Mouse (Mus musculus) B cell, adult 2 months (primary cell): ENCODE results near the gene Mpig6b.

Source experiments
- DNase-seq, 2 experiments: peaks; one replicate each; pipeline ENCODE4 v3.0.0; 2022

The Mpig6b gene

DNA sequence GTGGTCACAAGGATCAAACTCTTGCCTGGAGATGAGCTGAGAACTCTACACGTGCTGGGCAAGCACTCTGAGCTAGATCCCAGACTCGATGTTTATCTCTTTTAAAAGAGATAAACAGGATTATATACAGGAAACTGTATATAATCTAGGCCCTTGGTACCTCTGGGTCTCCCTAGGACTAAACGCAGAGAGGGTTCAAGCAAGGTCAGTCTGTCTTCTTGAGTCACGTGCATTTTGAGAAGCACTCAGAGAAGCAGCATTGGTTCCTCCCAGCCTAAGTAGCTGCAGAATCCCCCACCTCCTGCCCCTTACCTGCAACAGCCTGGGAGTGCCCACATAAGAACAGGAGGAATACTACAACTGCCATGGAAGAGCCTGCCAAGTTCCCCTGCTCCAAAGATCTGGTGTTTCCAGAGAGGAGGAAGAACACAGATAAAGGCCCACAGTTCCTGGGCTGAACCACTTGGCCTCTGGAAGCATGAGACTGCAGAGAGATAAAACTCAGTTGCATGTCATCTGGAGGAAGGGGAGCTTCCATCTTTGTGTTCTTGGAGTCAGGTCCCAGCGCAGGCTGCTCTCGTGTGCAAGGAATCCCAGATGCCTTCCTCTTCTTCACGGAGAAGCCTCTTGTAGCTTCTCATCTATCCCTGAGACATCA lies 19.4 kb upstream of the Mpig6b start, which contains the start of gene Ly6g6f:
Gene Ly6g6f (minus strand): TSS at position 403 of the 658 bp plus-strand sequence.
- no peak for DNase-seq

DNA sequence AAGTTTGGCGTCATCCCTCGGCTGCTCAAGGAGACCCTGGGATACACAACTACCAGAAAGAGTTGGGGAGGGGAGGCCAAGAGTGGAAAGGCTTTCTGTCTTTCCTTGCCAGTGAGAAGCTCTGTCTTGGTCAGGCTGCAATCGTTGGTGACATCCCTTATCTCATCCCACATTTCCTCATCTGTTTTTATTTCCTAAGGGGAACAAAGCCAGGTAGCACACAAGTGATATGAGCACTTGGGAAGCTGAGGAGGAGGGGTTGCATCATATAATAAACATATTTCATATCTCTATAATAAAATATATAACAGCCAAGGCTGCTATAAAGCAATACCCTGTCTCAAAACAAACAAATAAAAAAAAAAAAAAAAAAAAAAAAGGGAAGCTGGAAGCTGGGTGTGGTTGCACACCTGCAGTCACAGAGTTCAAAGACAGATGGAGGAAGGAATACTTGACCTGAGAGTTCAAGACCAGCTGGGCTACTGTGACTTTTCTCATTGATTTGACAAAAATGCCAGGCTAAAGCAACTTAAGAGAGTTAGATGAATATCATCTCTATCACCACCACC lies 18.0 kb upstream of the Mpig6b start:
- no peak for DNase-seq

DNA sequence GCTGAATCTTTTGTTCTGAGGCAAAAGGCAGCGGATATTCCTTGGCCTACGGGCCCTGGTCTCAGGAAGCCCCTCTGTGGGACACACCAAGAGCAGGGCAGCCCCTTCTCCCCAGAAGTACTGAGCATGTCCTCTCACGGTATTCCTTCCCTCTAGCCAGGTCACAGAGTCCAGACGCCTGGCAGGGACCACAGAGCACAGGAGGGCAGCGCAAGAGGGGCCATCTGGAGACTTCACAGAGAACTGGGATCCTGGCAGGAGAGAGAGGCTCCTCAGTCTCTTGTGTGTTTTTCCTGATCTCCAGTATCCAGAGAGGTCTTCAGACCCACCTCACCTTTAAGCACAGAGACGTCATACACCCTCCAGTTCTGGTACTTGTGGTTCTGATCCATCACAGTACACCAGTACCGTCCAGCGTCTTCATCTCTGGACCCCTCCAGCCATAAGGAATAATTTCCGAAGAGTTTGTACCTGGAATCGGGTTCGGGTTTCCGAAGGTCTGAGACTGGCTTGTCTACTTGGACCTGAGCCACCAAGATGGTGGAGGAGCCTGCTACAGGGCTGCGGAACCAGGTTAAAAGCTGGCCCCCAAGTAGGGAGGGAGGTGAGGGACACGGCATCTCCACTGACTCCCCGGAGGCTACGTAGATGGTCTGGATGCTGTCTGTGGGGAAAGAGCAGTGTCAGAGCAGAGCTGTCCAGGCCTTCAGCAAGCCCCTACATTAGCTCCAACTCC lies 17.0 kb upstream of the Mpig6b start:
- DNase-seq: no peak

DNA sequence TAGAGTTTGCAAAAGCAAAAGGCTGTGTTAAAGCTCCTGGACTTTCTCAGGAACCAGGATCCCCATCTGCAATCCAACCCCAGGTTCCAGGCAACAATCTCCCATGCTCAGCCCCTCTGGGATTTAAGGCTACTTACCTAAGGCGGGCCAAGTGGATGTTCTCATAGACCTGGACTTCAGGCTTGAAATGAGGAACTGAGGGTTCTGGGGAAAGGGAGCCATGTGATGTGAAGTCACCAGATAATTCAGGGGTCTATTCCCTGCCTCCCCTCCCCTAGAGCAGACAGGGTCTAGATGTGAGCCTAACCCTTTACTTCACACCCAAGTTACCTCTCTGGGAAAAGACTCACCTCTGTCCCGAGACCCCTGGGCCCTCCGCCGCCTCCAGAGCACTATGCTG lies 14.7 kb upstream of the Mpig6b start:
- DNase-seq: no peak

DNA sequence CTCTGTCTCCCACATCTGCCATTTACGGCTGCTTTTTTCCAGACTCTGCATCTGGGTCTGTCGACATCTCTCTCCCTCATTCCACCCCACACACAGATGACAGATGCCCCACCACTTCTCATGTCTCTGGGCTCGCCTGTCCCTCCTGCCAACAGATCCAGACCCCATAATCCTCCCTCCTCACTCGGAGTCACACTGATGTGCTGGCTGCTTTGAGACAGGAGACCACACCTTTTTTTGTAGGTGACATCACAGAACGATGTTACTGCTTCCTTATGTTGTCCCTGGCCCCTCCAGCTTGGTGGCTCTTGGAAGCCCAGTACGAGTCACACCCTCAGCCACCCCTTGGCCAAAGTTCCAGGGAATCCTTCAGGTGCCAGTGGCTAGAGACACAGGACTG lies 14.3 kb upstream of the Mpig6b start:
- no peak for DNase-seq

DNA sequence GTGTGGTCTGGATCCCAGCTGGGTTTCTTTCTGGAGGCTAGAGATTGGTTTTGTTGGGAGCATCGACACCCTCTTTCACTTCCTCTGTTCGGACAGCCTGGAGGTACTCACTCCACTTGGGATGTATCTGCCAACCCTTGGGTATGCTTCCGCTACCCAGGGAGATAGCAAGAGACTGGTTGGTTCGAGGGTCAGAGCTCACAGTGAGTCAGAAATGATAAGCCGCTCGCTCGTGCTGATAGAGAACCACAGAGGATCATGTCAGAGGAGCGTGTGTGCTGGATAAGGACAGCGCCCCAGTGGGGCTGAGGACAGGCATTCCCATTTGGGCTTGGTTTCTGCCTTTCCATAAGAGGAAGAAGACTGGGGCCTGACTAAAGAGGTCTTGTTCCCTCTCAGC lies 13.8 kb upstream of the Mpig6b start:
- no peak for DNase-seq

DNA sequence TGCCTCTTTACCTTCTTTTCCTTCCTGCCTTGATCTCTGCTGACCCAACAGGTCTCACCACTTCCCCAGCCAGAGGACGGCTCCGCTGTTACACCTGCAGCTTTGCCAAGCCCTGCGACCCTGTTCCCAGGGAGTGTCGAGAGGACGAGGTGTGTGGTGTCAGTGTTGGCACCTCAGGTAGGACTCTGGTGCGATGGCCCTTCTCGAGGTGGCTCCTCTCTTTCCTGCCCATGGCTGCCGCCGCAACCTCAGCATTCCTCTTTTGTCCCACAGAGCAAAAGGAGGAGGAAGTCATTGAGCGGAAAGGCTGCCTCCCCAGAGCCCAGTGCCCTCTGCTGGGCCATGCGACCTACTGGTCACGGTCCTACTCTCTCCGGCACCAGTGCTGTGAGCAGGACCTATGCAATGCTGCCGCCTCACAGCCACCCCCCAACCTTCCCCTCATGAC lies 11.8 kb upstream of the Mpig6b start, which contains the start of gene Ly6g6d:
Gene Ly6g6d (minus strand): TSS at position 280 of the 448 bp plus-strand sequence.
- DNase-seq: peak in 1 of 2 experiments; percentile 19

DNA sequence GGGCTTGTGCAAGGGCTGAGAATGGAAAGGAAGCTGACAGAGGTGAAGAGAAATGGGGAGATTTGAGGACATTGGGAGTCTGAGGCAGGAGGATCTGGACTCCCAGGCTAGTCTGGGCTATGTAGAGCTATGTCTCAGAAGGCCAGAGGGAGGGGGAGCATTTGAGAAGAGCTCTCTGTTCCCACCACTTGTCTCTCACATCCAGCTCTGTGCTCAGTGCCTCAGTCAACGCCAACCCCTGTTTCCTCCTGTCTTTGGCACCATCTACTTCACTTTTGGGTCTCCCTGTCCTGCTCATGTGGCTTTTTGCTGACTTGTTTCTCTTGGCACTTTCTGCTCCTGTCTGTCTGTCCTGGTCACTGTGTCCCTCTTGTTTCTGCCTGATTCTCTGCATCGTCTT lies 11.3 kb upstream of the Mpig6b start:
- DNase-seq: no peak

DNA sequence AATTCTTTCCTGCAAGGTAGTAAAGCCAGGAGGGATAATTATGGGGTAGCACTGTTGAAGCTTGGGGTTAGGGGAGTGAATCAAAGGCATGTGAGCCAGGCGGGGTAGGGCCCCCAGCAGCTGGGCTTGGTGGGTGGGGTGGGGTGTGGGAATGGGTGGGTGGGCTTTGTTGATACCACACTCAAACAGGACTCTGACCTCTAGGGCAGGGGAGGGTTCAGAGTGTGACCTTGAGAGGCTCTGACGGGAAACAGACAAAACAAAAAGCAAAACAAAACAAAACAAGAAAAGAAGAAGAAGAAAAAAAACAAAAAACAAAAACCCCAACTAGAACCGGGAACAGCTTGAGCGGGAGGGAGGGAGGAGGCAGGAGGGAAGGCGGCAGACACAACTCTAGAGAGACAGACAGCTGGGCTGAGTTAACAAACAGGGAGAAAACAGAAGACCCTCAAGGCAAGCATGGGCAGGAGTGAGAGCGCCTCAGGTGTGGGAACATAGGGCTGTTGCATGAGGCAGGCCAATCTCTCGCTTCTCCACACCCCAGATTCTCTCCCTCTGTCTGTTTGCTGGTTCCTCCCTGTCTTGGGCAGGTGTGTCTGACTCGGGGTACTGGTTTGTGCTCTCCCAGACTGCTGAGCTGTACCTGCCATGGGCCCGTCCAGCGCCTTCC lies 10.7 kb upstream of the Mpig6b start, which contains the start of gene Ly6g6e:
Gene Ly6g6e (plus strand): TSS at position 396 of the 670 bp plus-strand sequence.
- no peak for DNase-seq

DNA sequence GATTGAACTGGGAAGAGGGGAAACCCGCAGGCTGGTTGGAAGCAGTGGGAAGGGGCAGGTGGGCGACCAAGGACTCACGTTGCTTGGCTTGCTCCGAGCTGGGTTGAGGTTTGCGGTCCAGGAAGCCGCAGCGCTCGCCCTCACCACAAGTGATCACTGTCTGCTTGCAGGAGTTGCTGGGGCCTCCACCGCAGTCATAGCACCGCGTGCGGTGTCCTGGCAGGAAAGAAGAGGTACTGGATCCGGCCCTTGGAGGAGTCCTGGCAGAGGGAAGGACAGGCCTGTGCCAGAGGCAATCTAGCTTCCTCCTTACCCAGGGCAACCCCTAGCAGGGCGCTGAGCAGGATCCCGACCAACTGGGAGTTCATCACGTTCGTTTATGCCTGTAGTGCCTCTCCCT lies 8.1 kb upstream of the Mpig6b start:
- DNase-seq: no peak

DNA sequence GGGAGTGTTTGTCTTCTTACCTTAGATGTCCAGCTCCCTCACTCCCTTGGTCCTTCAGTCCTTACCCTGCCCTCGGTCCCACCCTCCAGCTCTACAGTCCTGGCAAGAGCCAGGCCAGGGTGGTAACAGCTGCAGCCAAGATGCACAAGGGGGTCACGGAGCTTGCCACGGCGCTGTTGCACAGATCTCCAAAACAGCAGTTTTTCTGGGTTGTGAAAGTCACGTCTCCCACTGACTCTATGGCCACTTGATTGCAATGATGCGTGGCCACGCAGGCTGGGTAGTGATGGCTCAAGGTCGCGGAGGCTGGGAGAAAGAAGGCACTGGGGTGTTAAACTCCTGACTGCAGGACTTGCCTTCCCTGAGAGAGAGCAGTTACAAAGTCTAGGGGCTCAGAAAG lies 5.5 kb upstream of the Mpig6b start:
- no peak for DNase-seq

DNA sequence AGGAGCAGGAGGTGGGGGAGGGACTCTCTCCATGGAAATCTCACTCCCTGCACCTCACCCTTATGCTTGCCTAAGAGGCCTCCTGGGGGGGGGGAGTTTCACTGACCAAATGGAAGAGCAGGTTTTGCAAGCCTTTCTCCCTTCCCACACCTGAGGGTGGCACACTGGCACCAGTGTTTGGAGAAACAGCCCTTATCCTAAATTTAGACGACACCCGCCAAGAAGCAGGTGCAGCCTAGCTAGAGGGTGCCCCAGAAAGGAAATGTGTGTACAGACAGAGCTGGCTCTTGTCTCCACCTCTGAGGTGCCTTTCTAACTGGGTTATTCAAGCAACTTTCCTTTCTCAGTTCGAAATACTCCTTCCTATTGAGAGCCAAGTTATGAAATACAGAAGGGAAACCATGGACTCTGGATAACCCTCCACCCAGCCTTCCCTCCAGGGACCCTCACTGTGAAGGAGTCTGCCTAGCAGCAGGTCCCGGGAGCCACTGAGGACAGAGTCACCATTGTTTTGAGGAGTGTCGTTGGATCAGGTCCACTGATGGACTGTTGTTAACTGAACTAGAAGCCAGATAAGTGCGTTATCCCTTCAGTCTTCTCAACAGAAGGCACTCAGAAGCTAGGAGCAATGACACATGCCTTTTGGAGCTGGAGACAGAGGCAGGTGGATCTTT lies 4.7 kb upstream of the Mpig6b start:
- DNase-seq: no peak

DNA sequence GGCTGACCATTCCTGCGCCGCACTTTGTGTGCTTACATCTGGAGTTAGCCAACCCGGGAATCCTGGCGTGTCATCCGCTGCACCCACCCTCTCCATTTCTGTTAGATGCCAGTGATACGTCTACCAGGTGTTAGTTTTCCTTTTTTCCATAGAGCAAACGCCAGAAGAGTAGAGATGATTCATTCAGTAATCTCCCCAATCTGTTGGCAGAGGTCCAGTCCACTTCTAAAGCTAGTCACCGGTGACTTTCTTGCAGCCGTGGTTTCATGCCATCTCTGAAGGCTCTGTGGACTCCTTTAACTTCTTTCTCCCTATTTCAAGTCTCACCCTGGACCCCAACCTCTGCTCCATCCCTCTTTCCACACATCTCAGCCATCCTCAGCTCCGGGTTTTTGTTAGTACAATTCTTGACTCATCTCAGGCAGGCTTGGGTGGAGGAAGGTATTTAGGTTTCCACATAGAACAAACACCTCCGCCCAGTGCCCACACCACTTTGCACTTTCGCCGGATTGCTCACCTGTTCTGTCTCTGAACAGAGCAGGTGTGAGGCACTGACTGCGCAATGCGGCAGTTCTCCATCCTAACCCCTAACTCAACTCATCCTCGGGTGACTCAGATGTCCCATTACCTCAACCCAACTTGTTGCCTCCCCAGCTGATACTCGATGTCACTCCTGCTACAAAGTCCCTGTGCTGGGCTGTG lies 2.4 kb upstream of the Mpig6b start:
- DNase-seq: no peak

DNA sequence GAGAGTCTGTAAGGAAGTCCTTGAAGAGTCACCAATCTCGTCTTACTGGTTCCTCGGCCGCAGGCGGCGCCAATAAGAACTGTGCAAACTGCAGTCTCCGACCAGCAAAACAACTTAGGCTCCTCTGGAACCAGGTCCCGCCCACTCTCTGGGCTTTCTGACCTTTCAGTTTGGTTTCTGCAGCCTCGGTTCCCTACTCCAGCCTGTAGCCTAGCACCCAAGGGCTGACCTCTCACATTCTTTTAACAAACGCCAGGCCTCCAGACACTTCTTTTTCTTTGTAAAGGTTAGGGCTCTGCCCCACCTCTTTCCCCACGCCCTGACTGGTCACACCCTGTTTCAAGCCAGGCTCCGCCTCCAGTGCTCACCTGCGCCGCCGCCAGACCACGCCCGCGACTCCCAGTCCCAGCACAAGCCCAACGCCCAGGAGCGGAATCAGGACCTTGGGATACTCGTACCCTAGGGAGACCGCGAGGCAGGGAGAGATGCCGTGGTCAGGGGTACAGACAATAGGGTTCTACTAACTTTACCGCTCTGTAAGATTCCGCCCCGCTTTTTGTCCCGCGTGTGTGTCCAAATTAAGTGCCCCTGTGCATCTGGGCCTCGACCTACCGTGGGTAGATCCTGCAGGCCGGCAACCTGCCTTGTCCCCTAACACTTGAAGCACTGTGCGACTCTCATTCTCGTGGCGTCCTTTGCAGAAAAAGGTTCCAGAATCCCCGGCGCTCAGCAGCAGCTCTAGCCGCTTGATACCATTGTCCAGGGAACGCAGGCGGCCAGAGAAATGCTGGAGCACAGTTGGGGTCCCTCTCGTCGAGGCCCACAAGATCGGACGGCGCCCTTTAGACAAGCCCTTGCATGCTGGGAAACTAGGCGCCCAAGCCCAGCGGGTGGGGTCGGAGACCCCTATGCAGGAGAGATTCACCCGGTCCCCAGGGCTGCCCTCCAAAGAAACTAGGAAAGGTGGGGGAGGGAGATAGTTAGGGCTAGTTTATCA lies 735 bp downstream of the Mpig6b start, which contains the start of gene Ly6g6c:
Gene Ly6g6c (plus strand): TSS at position 438 of the 997 bp plus-strand sequence.
- DNase-seq: peak; percentile 35 to 38

DNA sequence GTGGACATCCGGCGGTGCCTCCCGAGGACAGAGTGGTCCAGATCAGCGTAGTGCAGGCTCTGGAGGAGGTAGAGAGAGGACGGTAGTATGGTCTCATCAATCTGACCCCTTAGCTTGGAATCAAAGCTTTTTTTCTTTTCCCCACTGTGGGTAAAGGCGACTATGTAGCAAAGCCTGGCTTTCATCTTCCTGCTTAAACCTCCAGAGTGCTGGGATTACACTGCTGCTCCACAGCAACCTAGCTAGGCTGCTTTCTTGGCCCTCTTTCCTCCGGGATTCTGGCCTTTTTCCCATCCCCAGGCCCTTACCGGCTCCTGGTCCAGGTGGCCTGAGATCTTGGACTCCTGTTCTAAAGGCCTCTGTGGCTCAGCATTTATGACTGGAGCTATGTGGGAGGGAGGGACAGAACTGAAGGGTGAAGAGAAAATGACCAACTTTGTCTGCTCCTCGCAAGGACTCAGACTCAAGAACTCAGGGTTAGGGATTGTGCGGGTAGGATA lies 1.6 kb downstream of the Mpig6b start:
- no peak for DNase-seq

DNA sequence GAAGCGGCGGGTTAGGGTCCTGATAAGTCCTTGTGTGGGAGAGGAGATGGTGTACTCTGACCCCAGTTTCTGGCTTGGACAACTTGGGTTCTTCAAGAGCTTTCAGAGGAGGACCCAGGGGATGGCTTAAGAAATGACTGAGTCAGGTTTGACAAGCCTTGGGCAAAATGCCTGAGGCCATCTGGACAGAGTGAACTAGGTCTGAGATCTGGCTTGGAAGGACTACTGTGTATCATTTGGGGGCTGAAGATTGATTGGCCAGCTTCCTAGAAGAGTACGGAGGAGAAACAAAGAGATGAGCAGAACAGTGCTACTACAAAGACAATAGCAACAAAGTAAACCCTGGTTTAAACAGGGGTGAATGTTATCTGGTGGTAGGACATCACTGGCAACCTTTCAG lies 2.5 kb downstream of the Mpig6b start:
- no peak for DNase-seq

DNA sequence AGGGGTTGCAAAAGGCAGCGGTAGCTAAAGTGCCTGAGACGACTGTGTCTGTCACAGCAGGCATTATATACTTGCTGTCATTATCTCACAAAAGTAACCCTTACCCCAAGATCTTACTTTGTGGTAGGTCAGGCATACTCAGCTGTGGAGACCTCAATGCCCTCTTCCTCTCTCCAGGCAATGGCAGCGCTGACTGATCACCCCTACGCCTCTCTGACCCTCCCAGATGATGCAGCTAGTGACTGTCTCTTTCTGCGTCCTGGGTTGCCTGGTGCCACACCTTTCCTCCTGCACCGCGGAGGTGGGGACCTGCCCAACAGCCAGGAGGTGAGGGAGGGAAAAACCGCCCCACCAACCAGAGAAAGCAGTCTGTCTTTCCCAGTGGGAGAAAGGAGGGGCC lies 4.7 kb downstream of the Mpig6b start:
- DNase-seq: no peak

DNA sequence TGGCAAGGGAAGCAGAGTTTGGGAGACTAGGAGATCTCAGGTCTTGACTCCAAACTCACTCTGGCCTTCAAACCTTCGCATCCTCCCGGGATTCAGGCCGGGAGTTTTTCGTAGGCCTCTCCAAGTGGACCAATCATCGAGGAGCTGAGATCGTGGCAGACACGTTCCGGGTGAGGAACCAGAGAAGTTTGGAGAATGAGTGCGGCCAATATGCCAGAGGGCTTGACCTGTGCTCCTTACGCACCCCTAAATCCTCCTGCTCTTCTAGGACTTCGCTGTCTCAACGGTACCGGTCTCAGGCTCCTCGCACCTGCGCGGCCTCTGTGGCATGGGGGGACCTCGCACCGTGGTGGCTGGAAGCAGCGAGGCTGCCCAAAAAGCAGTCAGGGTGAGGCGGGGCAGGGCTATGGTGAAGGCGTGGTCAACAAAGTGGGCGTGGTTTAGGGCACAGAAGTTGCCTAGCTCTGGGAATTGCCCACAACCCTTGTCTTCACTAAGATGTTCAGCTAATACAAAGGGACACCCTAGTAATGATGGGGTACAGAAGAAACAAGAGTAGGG lies 5.2 kb downstream of the Mpig6b start:
- no peak for DNase-seq

DNA sequence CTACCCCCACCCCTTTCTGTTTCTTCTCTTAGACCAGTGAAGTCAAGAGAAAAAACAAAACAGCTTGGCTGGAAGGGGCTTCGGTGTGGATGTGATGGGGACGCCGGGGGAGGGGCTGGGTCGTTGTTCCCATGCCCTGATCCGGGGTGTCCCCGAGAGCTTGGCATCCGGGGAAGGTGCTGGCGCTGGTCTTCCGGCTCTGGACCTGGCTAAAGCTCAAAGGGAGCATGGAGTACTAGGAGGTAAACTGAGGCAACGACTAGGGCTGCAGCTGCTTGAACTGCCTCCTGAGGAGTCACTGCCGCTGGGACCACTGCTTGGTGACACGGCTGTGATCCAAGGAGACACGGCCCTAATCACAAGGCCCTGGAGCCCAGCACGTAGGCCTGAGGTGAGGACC lies 5.9 kb downstream of the Mpig6b start:
- no peak for DNase-seq
